Mouse (Mus musculus) erythroblast, embryonic 14.5 days (primary cell): ENCODE results near the gene Nab2.

Source experiments
- GATA1 ChIP-seq: IDR thresholded peaks from 2 replicates; pipeline ENCODE4 v1.6.1; 2012; ENCODE audit warnings: low read length, inconsistent platforms, mixed read lengths
- TAL1 ChIP-seq: IDR thresholded peaks from 3 replicates; pipeline ENCODE4 v1.6.1; 2012; ENCODE audit warnings: low read length, inconsistent platforms, mixed read lengths

- no peak for TF ChIP-seq GATA1
- TF ChIP-seq TAL1: no peak
These were observed 1.7 kb downstream of the Nab2 start, which contains the start of gene Nemp1 for GRCm38 (mm10) chr10:127666501-127667268.
